Mouse (Mus musculus): ENCODE measurements around the gene Zg16. TPM values are rescaled to one million over a fixed set of nuclear protein-coding genes. Genes with fewer than 3 reads are reported as not detected.

Zg16 gene
- polyA plus RNA-seq, 1 experiment from 2014 or later = not detected

GRCm38 (mm10) chr7:127004122-127004875 lies 82.8 kb downstream of the Zg16 start:
- Histone ChIP-seq H3K36me3 (no peaks in the 10 kb centered on the region), H3K27ac (no peak overlapping the region), H3K27me3 (no peaks in the 10 kb centered on the region), H3K9ac (no peak overlapping the region), H3K9me3 (replicated peaks) (no peaks in the 10 kb centered on the region), H3K4me1 (peaks cover 7% of the 10 kb centered on the region), H3K4me2 (replicated peaks) (no peak overlapping the region), H3K4me3 (no peak overlapping the region)
- 90% methylated on average over 4 of the region's 4 CpGs for WGBS
- no peak for ATAC-seq (ENCODE audit: low FRiP score)

GRCm38 (mm10) chr7:127003620-127004019 lies 83.5 kb downstream of the Zg16 start:
- H3K9me3 ChIP-seq (replicated peaks) = no peaks in the 10 kb centered on the region
- no peaks in the 10 kb centered on the region for H3K36me3 ChIP-seq
- no peaks in the 10 kb centered on the region for H3K27me3 ChIP-seq
- H3K27ac ChIP-seq = no peak overlapping the region
- H3K4me2 ChIP-seq (replicated peaks) = no peak overlapping the region
- WGBS = 92% methylated on average over 5 of the region's 5 CpGs
- no peak overlapping the region for H3K9ac ChIP-seq
- no peak for ATAC-seq (ENCODE audit: low FRiP score)
- no peak overlapping the region for H3K4me3 ChIP-seq
- H3K4me1 ChIP-seq = peaks cover 4% of the 10 kb centered on the region

Small RNA genes lying within 50 kb of the gene (microRNA-seq; reads per million reads assigned to microRNA genes)
- gene Gm44343 = not detected

Other genes starting within 250 kb of the Zg16 start
- gene Doc2a, start 239.9 kb downstream of the Zg16 start, polyA plus RNA-seq (2016; fragmentation: Nextera tagmentation; extraction: Ambion mirVana) = 4.3 and 4.4 TPM in 2 replicates
- 30.5 and 35.4 TPM in 2 replicates for gene Hirip3, start 225.4 kb downstream of the Zg16 start, polyA plus RNA-seq (2016; fragmentation: Nextera tagmentation; extraction: Ambion mirVana)
- 89.0 and 92.6 TPM in 2 replicates for gene Ino80e, start 225.0 kb downstream of the Zg16 start, polyA plus RNA-seq (2016; fragmentation: Nextera tagmentation; extraction: Ambion mirVana)
- gene Taok2, start 202.6 kb downstream of the Zg16 start, polyA plus RNA-seq (2016; fragmentation: Nextera tagmentation; extraction: Ambion mirVana) = 63.5 and 66.6 TPM in 2 replicates
- 21.8 and 23.0 TPM in 2 replicates for gene Tmem219, start 164.4 kb downstream of the Zg16 start, polyA plus RNA-seq (2016; fragmentation: Nextera tagmentation; extraction: Ambion mirVana)
- 58.1 and 59.3 TPM in 2 replicates for gene Kctd13, start 158.4 kb downstream of the Zg16 start, polyA plus RNA-seq (2016; fragmentation: Nextera tagmentation; extraction: Ambion mirVana)
- gene Asphd1, start 137.7 kb downstream of the Zg16 start, polyA plus RNA-seq (2016; fragmentation: Nextera tagmentation; extraction: Ambion mirVana) = 3.4 and 4.1 TPM in 2 replicates
- 13.3 and 18.2 TPM in 2 replicates for gene Sez6l2, start 136.8 kb downstream of the Zg16 start, polyA plus RNA-seq (2016; fragmentation: Nextera tagmentation; extraction: Ambion mirVana)
- 87.8 and 93.5 TPM in 2 replicates for gene Cdipt, start 111.4 kb downstream of the Zg16 start, polyA plus RNA-seq (2016; fragmentation: Nextera tagmentation; extraction: Ambion mirVana)
- 0.92 and 1.4 TPM in 2 replicates for gene Cdiptos, start 111.2 kb downstream of the Zg16 start, polyA plus RNA-seq (2016; fragmentation: Nextera tagmentation; extraction: Ambion mirVana)
- gene Mvp, start 72.7 kb downstream of the Zg16 start, polyA plus RNA-seq (2016; fragmentation: Nextera tagmentation; extraction: Ambion mirVana) = 6.8 and 7.2 TPM in 2 replicates
- gene Pagr1b, start 70.8 kb downstream of the Zg16 start, polyA plus RNA-seq (2016; fragmentation: Nextera tagmentation; extraction: Ambion mirVana) = 0.72 and 1.3 TPM in 2 replicates
- 46.6 and 51.6 TPM in 2 replicates for gene Pagr1a, start 70.0 kb downstream of the Zg16 start, polyA plus RNA-seq (2016; fragmentation: Nextera tagmentation; extraction: Ambion mirVana)
- gene Gm42742, start 66.2 kb downstream of the Zg16 start, polyA plus RNA-seq (2016; fragmentation: Nextera tagmentation; extraction: Ambion mirVana) = 63.8 and 69.6 TPM in 2 replicates
- 7.1 and 9.6 TPM in 2 replicates for gene Prrt2, start 66.1 kb downstream of the Zg16 start, polyA plus RNA-seq (2016; fragmentation: Nextera tagmentation; extraction: Ambion mirVana)
- 117 and 119 TPM in 2 replicates for gene Maz, start 60.3 kb downstream of the Zg16 start, polyA plus RNA-seq (2016; fragmentation: Nextera tagmentation; extraction: Ambion mirVana)
- gene Kif22, start 44.9 kb downstream of the Zg16 start, polyA plus RNA-seq (2016; fragmentation: Nextera tagmentation; extraction: Ambion mirVana) = 85.3 and 86.9 TPM in 2 replicates
- 1.0 and 1.2 TPM in 2 replicates for gene AI467606, start 4.0 kb upstream of the Zg16 start, polyA plus RNA-seq (2016; fragmentation: Nextera tagmentation; extraction: Ambion mirVana)
- 0.80 and 1.9 TPM in 2 replicates for gene Qprt, start 34.9 kb upstream of the Zg16 start, polyA plus RNA-seq (2016; fragmentation: Nextera tagmentation; extraction: Ambion mirVana)
- gene Spn, start 50.5 kb upstream of the Zg16 start, polyA plus RNA-seq (2016; fragmentation: Nextera tagmentation; extraction: Ambion mirVana) = not detected in 2 replicates
- gene Cd2bp2, start 108.7 kb upstream of the Zg16 start, polyA plus RNA-seq (2016; fragmentation: Nextera tagmentation; extraction: Ambion mirVana) = 86.2 and 92.9 TPM in 2 replicates
- 46.5 and 47.2 TPM in 2 replicates for gene Tbc1d10b, start 121.1 kb upstream of the Zg16 start, polyA plus RNA-seq (2016; fragmentation: Nextera tagmentation; extraction: Ambion mirVana)
- 19.5 and 46.1 TPM in 2 replicates for gene Mylpf, start 121.6 kb upstream of the Zg16 start, polyA plus RNA-seq (2016; fragmentation: Nextera tagmentation; extraction: Ambion mirVana)
- 61.3 and 67.9 TPM in 2 replicates for gene Zfp553, start 145.7 kb upstream of the Zg16 start, polyA plus RNA-seq (2016; fragmentation: Nextera tagmentation; extraction: Ambion mirVana)
- gene Sept1, start 145.8 kb upstream of the Zg16 start, polyA plus RNA-seq (2016; fragmentation: Nextera tagmentation; extraction: Ambion mirVana) = 32.7 and 33.2 TPM in 2 replicates
- gene Zfp771, start 156.9 kb upstream of the Zg16 start, polyA plus RNA-seq (2016; fragmentation: Nextera tagmentation; extraction: Ambion mirVana) = 61.3 and 62.8 TPM in 2 replicates
- gene Dctpp1, start 173.4 kb upstream of the Zg16 start, polyA plus RNA-seq (2016; fragmentation: Nextera tagmentation; extraction: Ambion mirVana) = 123 and 147 TPM in 2 replicates
- gene Sephs2, start 186.7 kb upstream of the Zg16 start, polyA plus RNA-seq (2016; fragmentation: Nextera tagmentation; extraction: Ambion mirVana) = 66.5 and 69.3 TPM in 2 replicates
- gene Itgal, start 208.9 kb upstream of the Zg16 start, polyA plus RNA-seq (2016; fragmentation: Nextera tagmentation; extraction: Ambion mirVana) = 0.46 and 0.52 TPM in 2 replicates